32 mouse cellular contexts compared by ENCODE assay signal in the genomic region with DNA sequence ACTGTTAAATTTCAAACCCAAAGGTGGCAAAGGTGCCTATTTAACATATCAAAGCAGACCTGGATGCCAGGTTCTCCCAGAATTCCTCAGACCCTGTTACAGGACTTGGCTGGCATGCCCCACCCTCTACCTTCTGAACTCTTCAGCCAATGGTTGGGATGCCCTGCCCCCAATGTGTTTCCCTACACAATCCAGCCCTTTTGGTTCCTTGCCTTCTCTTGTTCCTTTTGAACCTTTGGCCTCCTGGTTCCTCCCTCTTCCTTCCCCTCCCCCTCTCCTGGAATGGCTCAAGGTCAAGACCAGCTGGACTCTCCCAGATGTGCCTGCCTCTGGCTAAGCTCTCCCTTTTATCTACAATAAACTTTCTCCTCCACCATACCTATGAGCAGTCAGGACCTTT. TPM values are rescaled to one million over a fixed set of nuclear protein-coding genes. Genes with fewer than 3 reads are reported as not detected.
DNase-seq lines count a peak whose midpoint lies in the region; ATAC-seq and TF ChIP-seq lines count a peak whose summit lies in the region.
"Had no signal": no experiment of that assay in that cellular context is flagged by ENCODE, and none has a peak within 500 bp of the region (broad histone marks: within the 10 kb centered on the region; RNA-seq: fewer than 3 reads in every experiment).

No protein-coding gene starts in this region.

- TF ChIP-seq POLR2A in heart, adult 2 months (IDR thresholded peaks at IDR 0.05; ENCODE audit: insufficient read depth, low read depth, low read length): no peak

- intact Hi-C loops in heart, adult 2 months (cut with DNase I): no loop called here
- intact Hi-C loops in heart, postnatal 36 days (cut with DNase I): no loop called here

- no peak overlapping the region for H3K4me3 ChIP-seq in heart, adult 2 months
- H3K4me3 ChIP-seq in ES-E14 (ENCODE audit: insufficient read depth in 1 of 2, low read depth in 1 of 2, low read length in 2 of 2, poor library complexity in 1 of 2, severe bottlenecking in 1 of 2): no peak overlapping the region
- H3K4me3 ChIP-seq in kidney, embryonic 15.5 days (replicated peaks): no peak overlapping the region
- H3K4me3 ChIP-seq: embryonic facial prominence, embryonic 15.5 days; forebrain, embryonic 10.5 days; hindbrain, embryonic 15.5 days; limb, embryonic 12.5 days; liver, embryonic 13.5 days; midbrain, embryonic 12.5 days; stomach, embryonic 15.5 days had no signal

- H3K79me2 ChIP-seq in heart, adult 2 months (replicated peaks; ENCODE audit: control insufficient read depth, insufficient read depth, low read length): no peaks in the 10 kb centered on the region; the same call in 1 of the 2 replicates

- TF ChIP-seq EP300 in heart, adult 2 months (IDR thresholded peaks at IDR 0.05; ENCODE audit: insufficient read depth, low read depth, low read length): 0 out of 2 replicates have a peak, but pooled peaks have one; percentile 40

- 0 out of 2 replicates have a peak, but pooled peaks have one; percentile 28 for ATAC-seq in kidney, embryonic 15.5 days (replicated peaks; ENCODE audit: low FRiP score)
- no peak for ATAC-seq in frontal cortex, adult (ENCODE audit: low TSS enrichment)
- ATAC-seq: CD4-positive, CD25-positive, alpha-beta regulatory T cell, adult 4 months; forebrain, embryonic 16.5 days had no signal

- no peaks in the 10 kb centered on the region for H3K36me3 ChIP-seq in heart, adult 2 months (ENCODE audit: control insufficient read depth, insufficient read depth, low read length)
- no peaks in the 10 kb centered on the region for H3K36me3 ChIP-seq in ES-E14 (ENCODE audit: control insufficient read depth, insufficient read depth, low read length, poor library complexity, severe bottlenecking)
- no peaks in the 10 kb centered on the region for H3K36me3 ChIP-seq in kidney, embryonic 15.5 days
- H3K36me3 ChIP-seq: embryonic facial prominence, embryonic 15.5 days; forebrain, embryonic 10.5 days; hindbrain, embryonic 15.5 days; limb, embryonic 12.5 days; liver, embryonic 13.5 days; midbrain, embryonic 12.5 days; stomach, embryonic 15.5 days had no signal

- no peak for TF ChIP-seq CTCF in heart, adult 2 months (IDR thresholded peaks at IDR 0.05)

- no peaks in the 10 kb centered on the region for H3K9me3 ChIP-seq in ES-E14 (ENCODE audit: control insufficient read depth, insufficient read depth, low read depth, low read length)
- H3K9me3 ChIP-seq in kidney, embryonic 15.5 days (replicated peaks): no peaks in the 10 kb centered on the region
- H3K9me3 ChIP-seq: embryonic facial prominence, embryonic 15.5 days; forebrain, embryonic 10.5 days; hindbrain, embryonic 15.5 days; limb, embryonic 12.5 days; liver, embryonic 13.5 days; midbrain, embryonic 12.5 days; stomach, embryonic 15.5 days had no signal

- no peak overlapping the region for H3K9ac ChIP-seq in heart, adult 2 months (ENCODE audit: low read depth, low read length)
- no peak overlapping the region for H3K9ac ChIP-seq in ES-E14 (ENCODE audit: insufficient read depth, low read depth, low read length, poor library complexity, severe bottlenecking)
- H3K9ac ChIP-seq in kidney, embryonic 15.5 days: no peak overlapping the region
- H3K9ac ChIP-seq: embryonic facial prominence, embryonic 15.5 days; hindbrain, embryonic 15.5 days; limb, embryonic 12.5 days; liver, embryonic 13.5 days; midbrain, embryonic 12.5 days; stomach, embryonic 15.5 days had no signal

- DNase-seq in heart, adult 2 months: no peak
- no peak for DNase-seq in heart, postnatal 36 days
- peak; percentile 83 for DNase-seq in ES-E14 (ENCODE audit: low read depth, low spot score)
- peak; percentile 33 for DNase-seq in large intestine, adult 2 months (ENCODE audit: low read depth, low spot score)
- DNase-seq in lung, postnatal 14 days: no peak
- DNase-seq: adrenal gland, postnatal 25 days; cerebellum, adult 9-10 months; gastrocnemius, postnatal 25 days; liver, embryonic 13.5 days; lung, adult 2 months; thymus, postnatal 4 days had no signal

- H3K4me2 ChIP-seq in kidney, embryonic 15.5 days: no peak overlapping the region
- H3K4me2 ChIP-seq: embryonic facial prominence, embryonic 15.5 days; hindbrain, embryonic 15.5 days; limb, embryonic 12.5 days; liver, embryonic 13.5 days; midbrain, embryonic 12.5 days; stomach, embryonic 15.5 days had no signal

- no peaks in the 10 kb centered on the region for H3K27me3 ChIP-seq in heart, adult 2 months (ENCODE audit: control insufficient read depth, insufficient read depth, low read length)
- no peaks in the 10 kb centered on the region for H3K27me3 ChIP-seq in kidney, embryonic 15.5 days
- H3K27me3 ChIP-seq: embryonic facial prominence, embryonic 15.5 days; hindbrain, embryonic 15.5 days; limb, embryonic 12.5 days; liver, embryonic 13.5 days; midbrain, embryonic 12.5 days; stomach, embryonic 15.5 days had no signal

- H3K27ac ChIP-seq in heart, adult 2 months: no peak overlapping the region
- H3K27ac ChIP-seq in ES-E14 (ENCODE audit: insufficient read depth, low read depth, low read length, poor library complexity, severe bottlenecking): 0 out of 2 replicates have a peak overlapping the region, but pooled peaks have one; percentile 2
- H3K27ac ChIP-seq in kidney, embryonic 15.5 days: no peak overlapping the region
- H3K27ac ChIP-seq: embryonic facial prominence, embryonic 15.5 days; forebrain, embryonic 10.5 days; hindbrain, embryonic 15.5 days; limb, embryonic 12.5 days; liver, embryonic 13.5 days; midbrain, embryonic 12.5 days; stomach, embryonic 15.5 days had no signal

- H3K4me1 ChIP-seq in heart, adult 2 months (ENCODE audit: control insufficient read depth, insufficient read depth, low read length): peaks cover 10% of the 10 kb centered on the region
- H3K4me1 ChIP-seq in ES-E14 (ENCODE audit: control insufficient read depth in 2 of 2, insufficient read depth in 2 of 2, low read length in 2 of 2, poor library complexity in 1 of 2): peaks cover 2 to 12% of the 10 kb centered on the region in 2 experiments; a peak in 2 of 4 replicates
- H3K4me1 ChIP-seq in kidney, embryonic 15.5 days: peaks cover 20% of the 10 kb centered on the region

- in situ Hi-C loops in ES-E14 (cut with MboI; ENCODE audit: low sequenced_read_pairs in 2 of 2, unreplicated experiment in 2 of 2): no loop called here

TF ChIP-seq in ES-E14, 5 proteins besides CTCF, POLR2A, EP300 and RAD21:
- TF ChIP-seq CHD2 (IDR thresholded peaks at IDR 0.05; ENCODE audit: low read depth, low read length) (no peak), ZC3H11A (IDR thresholded peaks at IDR 0.05; ENCODE audit: borderline replicate concordance, low read depth, low read length) (no peak), MAFK (IDR thresholded peaks at IDR 0.05; ENCODE audit: insufficient read depth, low read depth, low read length) (no peak), HCFC1 (IDR thresholded peaks at IDR 0.05; ENCODE audit: borderline replicate concordance, insufficient read depth, low read length) (no peak), ZNF384 (IDR thresholded peaks at IDR 0.05; ENCODE audit: low read depth, low read length) (no peak)

RNA-seq across cellular contexts. Expression of a gene that starts 3.6 kb away (rescaled TPM):
- total RNA-seq in heart, adult 2 months (2021): 10 to 100 TPM; 22.9 to 26.4 TPM
- 23.3 and 29.9 TPM in 2 replicates for polyA plus RNA-seq in heart, adult 2 months (2012; rRNA removed)
- 10 to 100 TPM; 21.3 to 24.7 TPM for total RNA-seq in heart, postnatal 36 days (2021)
- total RNA-seq in ES-E14 (2012; rRNA removed): 30.1 and 37.3 TPM in 2 replicates
- 39.8 and 40.4 TPM in 2 replicates for polyA plus RNA-seq in kidney, embryonic 15.5 days (2015; fragmentation: Nextera tagmentation; extraction: Ambion mirVana)
- 31.9 and 33.2 TPM in 2 replicates for polyA plus RNA-seq in large intestine, adult 2 months (2012; rRNA removed)

RNA-seq across cellular contexts. Expression of a gene that starts 5.0 kb away (rescaled TPM):
- total RNA-seq in heart, adult 2 months (2021): 1 to 10 TPM; 1.6 to 2.2 TPM
- polyA plus RNA-seq in heart, adult 2 months (2012; rRNA removed): 0.94 and 2.4 TPM in 2 replicates
- 1 to 10 TPM in 1 of 2 experiments, under 1 TPM in 1; 0.67 to 1.6 TPM for total RNA-seq in heart, postnatal 36 days (2021)
- not detected in 2 replicates for total RNA-seq in ES-E14 (2012; rRNA removed)
- polyA plus RNA-seq in kidney, embryonic 15.5 days (2015; fragmentation: Nextera tagmentation; extraction: Ambion mirVana): not detected in 2 replicates
- 0.12 and 0.55 TPM in 2 replicates for polyA plus RNA-seq in large intestine, adult 2 months (2012; rRNA removed)
- total RNA-seq: adrenal gland, postnatal 25 days; common myeloid progenitor, adult 5-6 weeks; hematopoietic stem cell, adult 5-6 weeks; megakaryocyte, adult 5-6 weeks; MEL; monocyte, adult 5-6 weeks; neutrophil, adult 5-6 weeks had no signal
- polyA plus RNA-seq: CD4-positive, CD25-positive, alpha-beta regulatory T cell, adult 4 months; embryonic facial prominence, embryonic 15.5 days; forebrain, embryonic 10.5 days; forebrain, embryonic 16.5 days; heart, embryonic 16.5 days; intestine, embryonic 14.5 days; limb, embryonic 12.5 days; liver, embryonic 13.5 days; stomach, embryonic 15.5 days had no signal

RNA-seq across cellular contexts. Expression of a gene that starts 20.3 kb away (rescaled TPM):
- total RNA-seq in heart, adult 2 months (2021): 1,000 to 10,000 TPM; 1,066 to 1,498 TPM
- 973 and 1,028 TPM in 2 replicates for polyA plus RNA-seq in heart, adult 2 months (2012; rRNA removed)
- 1,000 to 10,000 TPM; 1,173 to 1,191 TPM for total RNA-seq in heart, postnatal 36 days (2021)
- total RNA-seq in ES-E14 (2012; rRNA removed): not detected in 2 replicates
- polyA plus RNA-seq in kidney, embryonic 15.5 days (2015; fragmentation: Nextera tagmentation; extraction: Ambion mirVana): 1.0 and 1.1 TPM in 2 replicates
- 10.3 and 11.3 TPM in 2 replicates for polyA plus RNA-seq in large intestine, adult 2 months (2012; rRNA removed)
- total RNA-seq: common myeloid progenitor, adult 5-6 weeks; layer of hippocampus, adult 18-20 months; layer of hippocampus, postnatal 25 days; megakaryocyte, adult 5-6 weeks; MEL; monocyte, adult 5-6 weeks; neutrophil, adult 5-6 weeks had no signal
- polyA plus RNA-seq: CD4-positive, CD25-positive, alpha-beta regulatory T cell, adult 4 months; forebrain, embryonic 10.5 days; forebrain, embryonic 16.5 days; hindbrain, embryonic 15.5 days; limb, embryonic 12.5 days had no signal

RNA-seq across cellular contexts. Expression of a gene that starts 25.1 kb away (rescaled TPM):
- under 1 TPM; 0.43 to 0.57 TPM for total RNA-seq in heart, adult 2 months (2021)
- 2.1 and 4.6 TPM in 2 replicates for polyA plus RNA-seq in heart, adult 2 months (2012; rRNA removed)
- 1 to 10 TPM in 1 of 2 experiments, under 1 TPM in 1; 0.38 to 1.0 TPM for total RNA-seq in heart, postnatal 36 days (2021)
- total RNA-seq in ES-E14 (2012; rRNA removed): 1.6 and 4.5 TPM in 2 replicates
- 19.5 and 19.8 TPM in 2 replicates for polyA plus RNA-seq in kidney, embryonic 15.5 days (2015; fragmentation: Nextera tagmentation; extraction: Ambion mirVana)
- polyA plus RNA-seq in large intestine, adult 2 months (2012; rRNA removed): not detected in 2 replicates
- total RNA-seq: adrenal gland, postnatal 25 days; common myeloid progenitor, adult 5-6 weeks; gastrocnemius, postnatal 25 days; hematopoietic stem cell, adult 5-6 weeks; layer of hippocampus, adult 18-20 months; layer of hippocampus, postnatal 25 days; left cerebral cortex, postnatal 10 days; megakaryocyte, adult 5-6 weeks; MEL; monocyte, adult 5-6 weeks; neutrophil, adult 5-6 weeks had no signal
- polyA plus RNA-seq: CD4-positive, CD25-positive, alpha-beta regulatory T cell, adult 4 months; embryonic facial prominence, embryonic 15.5 days; forebrain, embryonic 10.5 days; forebrain, embryonic 16.5 days; hindbrain, embryonic 15.5 days; limb, embryonic 12.5 days; liver, embryonic 13.5 days; lung, adult 2 months; midbrain, embryonic 12.5 days; stomach, embryonic 15.5 days had no signal

RNA-seq across cellular contexts. Expression of a gene that starts 42.4 kb away (rescaled TPM):
- total RNA-seq in heart, adult 2 months (2021): not detected
- 0.04 TPM in 1 of 2 replicates, not detected in the other for polyA plus RNA-seq in heart, adult 2 months (2012; rRNA removed)
- total RNA-seq in heart, postnatal 36 days (2021): not detected
- total RNA-seq in ES-E14 (2012; rRNA removed): 0.62 and 0.79 TPM in 2 replicates
- 7.6 and 8.5 TPM in 2 replicates for polyA plus RNA-seq in kidney, embryonic 15.5 days (2015; fragmentation: Nextera tagmentation; extraction: Ambion mirVana)
- not detected in 2 replicates for polyA plus RNA-seq in large intestine, adult 2 months (2012; rRNA removed)
- total RNA-seq: adrenal gland, postnatal 25 days; common myeloid progenitor, adult 5-6 weeks; hematopoietic stem cell, adult 5-6 weeks; layer of hippocampus, adult 18-20 months; left cerebral cortex, postnatal 10 days; megakaryocyte, adult 5-6 weeks; MEL; monocyte, adult 5-6 weeks; neutrophil, adult 5-6 weeks had no signal
- polyA plus RNA-seq: CD4-positive, CD25-positive, alpha-beta regulatory T cell, adult 4 months; forebrain, embryonic 16.5 days; intestine, embryonic 14.5 days; liver, embryonic 13.5 days; lung, adult 2 months; midbrain, embryonic 12.5 days had no signal

Comparison
In these comparisons a context has a peak if more than half of its experiments do, and no peak if none do; other contexts are left out.
1. DNase-seq: peak in ES-E14 (single experiment) and large intestine, adult 2 months (single experiment); none in heart, adult 2 months (0 of 2), heart, postnatal 36 days (0 of 2) and lung, postnatal 14 days (single experiment).
2. RNA of a gene that starts 20.3 kb away (total RNA-seq): 1,066 to 1,498 TPM in heart, adult 2 months and 1,173 to 1,191 TPM in heart, postnatal 36 days; not detected in ES-E14; every median in the first group is over 1,000 times any median in the second.